Mouse (Mus musculus) limb, embryonic 14.5 days (tissue): Measurements from ENCODE around the gene Prnd. TPM values are rescaled to one million over a fixed set of nuclear protein-coding genes. Genes with fewer than 3 reads are reported as not detected.

Experiments
- ATAC-seq: fragments of 200-750 bp; cut with Nextera tagmentation; 2 replicates; pipeline ENCODE4 v1.8.0; 2017; ENCODE audit warnings: low read depth, moderate number of reproducible peaks, moderate TSS enrichment; ENCODE audit not compliant: low FRiP score
- DNase-seq: peaks from one replicate; pipeline ENCODE4 v3.0.0-alpha.2; 2015; ENCODE audit warnings: low spot score
- H3K27ac ChIP-seq: fragments of 300-500 bp; sonication (generic); replicated peaks from 2 replicates; pipeline ENCODE4 v1.5.1; 2014; ENCODE audit warnings: low read depth, mild to moderate bottlenecking, low read length, moderate library complexity, mixed read lengths
- H3K27me3 ChIP-seq: fragments of 300-500 bp; sonication (generic); 2 replicates; pipeline ENCODE4 v1.6.1; 2014; ENCODE audit warnings: low read length, mixed read lengths; ENCODE audit not compliant: control insufficient read depth, insufficient read depth
- H3K36me3 ChIP-seq: fragments of 300-500 bp; sonication (generic); 2 replicates; pipeline ENCODE4 v1.6.1; 2014; ENCODE audit warnings: mild to moderate bottlenecking, low read length, moderate library complexity, mixed read lengths; ENCODE audit not compliant: control insufficient read depth, insufficient read depth
- H3K4me1 ChIP-seq: fragments of 300-500 bp; sonication (generic); 2 replicates; pipeline ENCODE4 v1.6.1; 2014; ENCODE audit warnings: antibody characterized with exemption, low read length, mixed read lengths; ENCODE audit not compliant: control insufficient read depth, insufficient read depth
- H3K4me2 ChIP-seq: fragments of 300-500 bp; sonication (generic); replicated peaks from 2 replicates; pipeline ENCODE4 v1.6.1; 2014; ENCODE audit warnings: low read depth, mild to moderate bottlenecking, low read length, moderate library complexity; ENCODE audit not compliant: severe bottlenecking
- H3K4me3 ChIP-seq: fragments of 300-500 bp; sonication (generic); replicated peaks from 2 replicates; pipeline ENCODE4 v1.5.1; 2014; ENCODE audit warnings: low read length
- H3K9ac ChIP-seq: fragments of 300-500 bp; sonication (generic); 2 replicates; pipeline ENCODE4 v1.6.1; 2014; ENCODE audit warnings: mild to moderate bottlenecking, low read depth, low read length, moderate library complexity; ENCODE audit not compliant: severe bottlenecking
- H3K9me3 ChIP-seq: fragments of 300-500 bp; sonication (generic); 2 replicates; pipeline ENCODE4 v1.6.1; 2016; ENCODE audit warnings: low read length; ENCODE audit not compliant: control insufficient read depth
- POLR2A ChIP-seq: fragments of 200-500 bp; IDR thresholded peaks from 2 replicates; pipeline ENCODE4 v1.8.0; 2012; ENCODE audit warnings: inconsistent platforms, mild to moderate bottlenecking, moderate library complexity, borderline replicate concordance; ENCODE audit not compliant: insufficient read depth, insufficient read length; ENCODE audit errors: extremely low read depth
- WGBS: fragments of 180-500 bp; shearing (Covaris S2); extraction: QIAGEN DNeasy Blood & Tissue Kit; methylation state at CpG from one replicate; pipeline ENCODE4 v1.1.7; 2014; 5-methylcytosine and 5-hydroxymethylcytosine counted together
- polyA plus RNA-seq, 2 experiments: library from polyadenylated mRNA; depleted of rRNA in 1 of 2; stranded (reverse) in 1 of 2; unstranded in 1 of 2; fragments of >200 nt; fragmentation: Nextera tagmentation in 1 of 2; extraction: Ambion mirVana in 1 of 2; gene quantifications; 2 replicates each; pipeline versions ENCODE4 v1.2.1 to v1.2.3; 2012 to 2014

Gene Prnd
- polyA plus RNA-seq, 2 experiments = 41.2 to 50.5 TPM

DNA sequence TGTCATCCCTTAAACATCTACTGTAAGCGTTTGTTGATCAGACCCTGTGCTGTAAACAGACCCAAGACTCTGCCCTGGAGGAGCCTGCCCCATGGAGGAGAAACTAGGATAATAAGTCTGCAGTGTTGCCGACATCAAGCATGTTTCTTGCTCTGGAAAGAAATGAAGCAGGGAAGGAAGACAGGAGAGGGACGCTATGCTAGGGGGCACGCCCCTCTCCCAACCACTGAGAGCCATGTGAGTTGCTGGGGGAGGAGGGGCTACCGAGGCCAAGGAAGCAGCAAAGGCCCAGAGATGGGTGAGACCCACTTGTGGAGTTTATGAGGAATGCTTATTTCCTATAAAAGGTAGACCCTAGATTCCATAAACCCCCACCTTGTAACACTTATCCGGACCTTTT lies 17.6 kb upstream of the Prnd start:
- DNase-seq = no peak
- H3K27ac ChIP-seq = no peak overlapping the region
- H3K4me1 ChIP-seq = no peaks in the 10 kb centered on the region
- no peak overlapping the region for H3K4me2 ChIP-seq
- TF ChIP-seq POLR2A = no peak
- H3K27me3 ChIP-seq = no peaks in the 10 kb centered on the region
- no peaks in the 10 kb centered on the region for H3K9me3 ChIP-seq
- 28% methylated on average over 6 of the region's 6 CpGs for WGBS
- no peak for ATAC-seq
- peak overlapping the region; percentile 12; the same call in 1 of the 2 replicates for H3K9ac ChIP-seq
- H3K4me3 ChIP-seq = no peak overlapping the region
- peaks cover 11% of the 10 kb centered on the region; the same call in 1 of the 2 replicates for H3K36me3 ChIP-seq

DNA sequence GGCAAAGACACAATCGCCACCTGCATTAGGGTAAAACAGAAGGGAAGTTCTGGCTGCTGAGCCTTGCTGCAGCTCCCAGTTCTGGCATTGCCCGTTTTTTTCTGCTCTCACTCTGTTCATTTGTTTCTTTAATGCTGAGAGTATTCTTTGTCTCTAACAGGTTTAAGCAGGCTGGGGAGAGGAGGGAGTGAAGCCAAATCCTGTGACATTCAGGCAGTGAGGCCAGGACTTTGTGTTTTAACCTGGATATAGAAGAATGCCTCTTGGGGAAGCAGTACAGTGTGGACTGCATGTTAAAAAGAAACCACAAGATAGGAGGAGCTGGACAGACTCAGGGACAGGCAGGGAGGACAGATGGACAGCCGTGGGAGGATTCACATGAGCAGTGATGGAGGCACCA lies 17.1 kb upstream of the Prnd start:
- no peak for ATAC-seq
- Histone ChIP-seq H3K9ac (no peak overlapping the region), H3K4me3 (no peak overlapping the region), H3K36me3 (peaks cover 11% of the 10 kb centered on the region; the same call in 1 of the 2 replicates), H3K9me3 (no peaks in the 10 kb centered on the region), H3K4me2 (no peak overlapping the region), H3K27ac (no peak overlapping the region), H3K4me1 (no peaks in the 10 kb centered on the region), H3K27me3 (no peaks in the 10 kb centered on the region)
- whole genome bisulfite sequencing = 59% methylated on average over 3 of the region's 3 CpGs
- TF ChIP-seq POLR2A = no peak
- no peak for DNase-seq

- DNase-seq (no peak), ATAC-seq (no peak)
- H3K4me3 ChIP-seq = no peak overlapping the region
These were observed 16.4 kb upstream of the Prnd start for GRCm38 (mm10) chr2:131934243-131934642.

DNA sequence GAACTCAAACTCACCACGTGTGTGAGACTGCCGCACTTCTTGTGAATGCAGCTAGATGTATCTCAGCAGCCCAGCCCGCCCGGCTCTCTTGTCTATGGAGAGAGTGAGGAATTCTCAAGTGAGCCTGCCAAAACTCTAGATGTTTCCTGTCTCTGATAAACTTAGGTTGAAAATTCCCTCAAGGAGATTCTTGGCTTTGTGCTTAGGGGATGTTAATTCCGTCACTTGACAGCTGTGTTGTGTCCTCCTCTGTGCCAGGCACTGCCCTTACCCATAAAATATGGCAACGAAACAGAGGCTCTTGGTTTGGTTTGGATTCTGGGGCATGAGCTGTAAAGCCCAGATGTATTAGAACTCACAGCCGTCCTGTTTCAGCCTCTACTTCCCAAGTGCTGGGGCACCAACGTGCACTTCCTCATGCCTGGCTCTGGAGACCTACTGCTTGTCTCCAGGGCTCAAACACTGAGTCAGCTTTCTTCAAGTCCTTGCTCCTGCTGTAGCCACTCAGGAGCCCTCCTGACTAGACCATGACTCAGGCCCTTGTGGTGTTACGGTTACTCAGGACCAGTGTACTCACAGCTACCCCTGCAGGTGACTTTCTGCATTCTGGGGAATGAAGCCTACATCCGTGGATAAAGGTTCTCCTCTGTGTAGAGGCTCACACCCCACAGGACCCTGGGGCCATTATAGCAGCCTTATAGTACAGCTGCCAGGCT lies 15.1 kb upstream of the Prnd start:
- Histone ChIP-seq H3K36me3 (peaks cover 11% of the 10 kb centered on the region; the same call in 1 of the 2 replicates), H3K27ac (no peak overlapping the region), H3K27me3 (no peaks in the 10 kb centered on the region), H3K4me2 (no peak overlapping the region), H3K9me3 (no peaks in the 10 kb centered on the region), H3K4me3 (no peak overlapping the region), H3K4me1 (no peaks in the 10 kb centered on the region), H3K9ac (no peak overlapping the region)
- 80% methylated on average over 10 of the region's 10 CpGs for WGBS
- ATAC-seq (no peak), DNase-seq (no peak)
- no peak for TF ChIP-seq POLR2A

More at GRCm38 (mm10) chr2:131934243-131934642, 16.4 kb upstream of the Prnd start:
- Histone ChIP-seq H3K9ac (no peak overlapping the region), H3K4me1 (no peaks in the 10 kb centered on the region), H3K27ac (no peak overlapping the region), H3K36me3 (peaks cover 11% of the 10 kb centered on the region; the same call in 1 of the 2 replicates), H3K9me3 (no peaks in the 10 kb centered on the region), H3K4me2 (no peak overlapping the region), H3K27me3 (no peaks in the 10 kb centered on the region)
- WGBS = 90% methylated on average over 2 of the region's 2 CpGs
- no peak for TF ChIP-seq POLR2A

- DNase-seq (no peak), ATAC-seq (no peak; the same call in 1 of the 2 replicates)
- H3K4me1 ChIP-seq = no peaks in the 10 kb centered on the region
- no peak overlapping the region for H3K27ac ChIP-seq
- H3K27me3 ChIP-seq = no peaks in the 10 kb centered on the region
- peaks cover 11% of the 10 kb centered on the region; the same call in 1 of the 2 replicates for H3K36me3 ChIP-seq
- WGBS = 96% methylated on average over 10 of the region's 10 CpGs
- no peak overlapping the region for H3K9ac ChIP-seq
- TF ChIP-seq POLR2A = no peak
- no peaks in the 10 kb centered on the region for H3K9me3 ChIP-seq
- no peak overlapping the region for H3K4me3 ChIP-seq
- no peak overlapping the region for H3K4me2 ChIP-seq
These were observed 14.3 kb upstream of the Prnd start for GRCm38 (mm10) chr2:131936410-131936809.
